Mouse (Mus musculus) liver, embryonic 15.5 days (tissue): ENCODE measurements around the gene Cdc42bpa. TPM values are rescaled to one million over a fixed set of nuclear protein-coding genes. Genes with fewer than 3 reads are reported as not detected.

Source experiments
- ATAC-seq: fragments of 200-750 bp; cut with Nextera tagmentation; 2 replicates; pipeline ENCODE4 v1.8.0; 2017; ENCODE audit warnings: moderate number of reproducible peaks, mild to moderate bottlenecking, moderate library complexity; ENCODE audit not compliant: insufficient read depth
- H3K27ac ChIP-seq: fragments of 300-500 bp; sonication (generic); replicated peaks from 2 replicates; pipeline ENCODE4 v1.5.1; 2015; ENCODE audit warnings: mild to moderate bottlenecking, inconsistent platforms
- H3K27me3 ChIP-seq: fragments of 300-500 bp; sonication (generic); 2 replicates; pipeline ENCODE4 v1.6.1; 2015; ENCODE audit warnings: mild to moderate bottlenecking, inconsistent platforms
- H3K36me3 ChIP-seq: fragments of 300-500 bp; sonication (generic); replicated peaks from 2 replicates; pipeline ENCODE4 v1.6.1; 2015; ENCODE audit warnings: moderate library complexity, mild to moderate bottlenecking, inconsistent platforms
- H3K4me1 ChIP-seq: fragments of 300-500 bp; sonication (generic); replicated peaks from 2 replicates; pipeline ENCODE4 v1.6.1; 2015; ENCODE audit warnings: inconsistent platforms
- H3K4me2 ChIP-seq: fragments of 300-500 bp; sonication (generic); 2 replicates; pipeline ENCODE4 v1.6.1; 2015; ENCODE audit warnings: moderate library complexity, mild to moderate bottlenecking, inconsistent platforms
- H3K4me3 ChIP-seq: fragments of 300-500 bp; sonication (generic); replicated peaks from 2 replicates; pipeline ENCODE4 v1.5.1; 2015; ENCODE audit warnings: mild to moderate bottlenecking, inconsistent platforms
- H3K9ac ChIP-seq: fragments of 300-500 bp; sonication (generic); 2 replicates; pipeline ENCODE4 v1.6.1; 2015; ENCODE audit warnings: moderate library complexity, mild to moderate bottlenecking, inconsistent platforms
- H3K9me3 ChIP-seq: fragments of 300-500 bp; sonication (generic); replicated peaks from 2 replicates; pipeline ENCODE4 v1.6.1; 2016; ENCODE audit warnings: inconsistent platforms
- WGBS: fragments of 180-500 bp; shearing (Covaris S2); methylation state at CpG from one replicate; pipeline ENCODE4 v1.1.7; 2015; ENCODE audit warnings: mixed read lengths; ENCODE audit not compliant: insufficient replicate concordance; 5-methylcytosine and 5-hydroxymethylcytosine counted together
- polyA plus RNA-seq: library from polyadenylated mRNA; unstranded; fragments of >200 nt; fragmentation: Nextera tagmentation; extraction: Ambion mirVana; gene quantifications from 2 replicates; pipeline ENCODE4 v1.2.1, GENCODE M21; 2015

Cdc42bpa gene
- polyA plus RNA-seq, 1 experiment from 2014 or later, result 8.8 TPM

DNA sequence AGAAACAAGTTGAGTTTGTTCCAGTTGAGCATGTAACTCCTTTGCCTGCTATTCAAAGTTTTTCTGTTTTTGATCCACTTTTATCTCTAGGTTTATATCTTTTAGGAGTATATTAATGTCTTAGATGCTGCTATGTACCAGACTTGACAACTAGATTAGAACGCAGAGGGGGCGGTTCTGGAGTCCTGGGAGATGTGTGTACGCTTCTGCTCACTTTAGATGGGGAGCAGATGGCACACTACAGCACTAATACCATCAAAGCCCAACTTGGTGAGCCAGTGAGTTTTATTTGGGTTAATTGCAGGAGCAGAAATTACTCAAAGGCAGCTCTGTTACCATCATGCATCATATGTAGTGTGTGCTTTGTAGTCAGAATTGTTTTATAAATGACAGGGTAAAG is 77.2 kb downstream of the Cdc42bpa start:
- Histone ChIP-seq H3K27me3 (no peaks in the 10 kb centered on the region), H3K9me3 (no peaks in the 10 kb centered on the region), H3K4me2 (no peak overlapping the region), H3K4me3 (no peak overlapping the region), H3K36me3 (peaks cover 6% of the 10 kb centered on the region; the same call in 1 of the 2 replicates), H3K9ac (no peak overlapping the region), H3K27ac (no peak overlapping the region), H3K4me1 (peaks cover 2% of the 10 kb centered on the region; the same call in 1 of the 2 replicates)
- no peak for ATAC-seq
- 90% methylated on average over 3 of the region's 3 CpGs for WGBS

DNA sequence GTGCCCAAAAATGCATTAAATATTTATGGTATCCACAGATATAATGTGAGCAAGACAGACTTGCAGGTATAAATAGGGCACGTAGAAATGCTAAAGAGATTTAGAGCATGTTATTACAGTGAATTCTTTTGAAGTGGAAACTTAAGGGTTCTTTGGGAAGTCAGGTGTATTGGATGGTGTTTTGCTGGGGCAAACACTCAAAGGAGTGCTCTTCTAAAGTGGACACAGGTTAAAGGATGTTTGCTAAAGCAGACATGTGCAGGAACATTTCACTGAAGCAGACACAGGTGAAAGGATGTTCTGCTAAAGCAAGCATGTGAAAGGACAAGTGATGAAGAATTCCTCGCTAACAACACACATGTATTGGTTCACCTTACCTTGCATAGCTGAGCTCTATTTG is 83.9 kb downstream of the Cdc42bpa start:
- Histone ChIP-seq H3K4me3 (no peak overlapping the region), H3K4me1 (no peaks in the 10 kb centered on the region), H3K27me3 (no peaks in the 10 kb centered on the region), H3K27ac (no peak overlapping the region), H3K36me3 (peaks cover 22% of the 10 kb centered on the region), H3K9me3 (no peaks in the 10 kb centered on the region), H3K4me2 (no peak overlapping the region), H3K9ac (no peak overlapping the region)
- WGBS, result 86% methylated on average over 2 of the region's 2 CpGs
- no peak for ATAC-seq

DNA sequence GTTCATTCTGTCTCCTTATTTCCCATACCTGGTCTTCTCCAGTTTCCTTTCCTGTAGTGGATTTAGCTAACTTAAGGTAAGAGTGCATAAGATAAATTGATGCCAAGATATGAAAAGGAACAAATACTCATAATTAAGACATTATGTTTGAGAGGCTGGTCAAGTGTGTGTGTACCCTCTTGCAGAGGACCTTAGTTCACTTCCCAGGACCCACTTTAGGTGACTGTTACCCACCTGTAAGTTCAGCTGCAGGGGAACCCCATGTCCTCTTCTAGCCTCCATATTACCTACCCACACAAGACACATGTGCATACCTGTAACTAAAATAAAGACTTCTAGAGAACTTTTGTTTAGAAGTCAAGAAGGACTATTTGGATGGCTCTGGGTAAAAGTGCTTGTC is 84.9 kb downstream of the Cdc42bpa start:
- ATAC-seq, result no peak
- Histone ChIP-seq H3K9ac (no peak overlapping the region), H3K36me3 (peaks cover 19% of the 10 kb centered on the region), H3K27me3 (no peaks in the 10 kb centered on the region), H3K4me2 (no peak overlapping the region), H3K4me1 (no peaks in the 10 kb centered on the region), H3K27ac (no peak overlapping the region), H3K4me3 (no peak overlapping the region), H3K9me3 (no peaks in the 10 kb centered on the region)

DNA sequence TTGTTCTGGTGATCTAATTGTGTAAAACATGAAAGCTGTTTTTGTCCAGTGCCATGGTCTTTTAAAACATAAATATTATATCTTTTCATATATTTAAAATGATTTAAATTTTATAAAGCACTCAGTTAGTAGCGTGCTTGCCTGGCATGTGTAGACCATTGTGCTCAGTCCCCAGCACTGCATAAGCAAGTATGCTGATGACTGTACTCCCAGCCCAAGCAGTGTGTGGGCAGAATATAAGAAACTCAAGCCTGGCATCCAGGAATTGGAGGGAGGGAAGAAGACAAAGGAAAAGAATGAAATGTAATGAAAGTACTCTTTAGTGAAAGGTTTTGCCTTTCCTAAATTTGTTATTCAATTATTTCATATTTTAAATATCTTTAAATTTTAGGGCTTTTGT is 128.9 kb downstream of the Cdc42bpa start:
- H3K4me1 ChIP-seq, result no peaks in the 10 kb centered on the region
- no peak overlapping the region for H3K4me3 ChIP-seq
- no peak overlapping the region for H3K27ac ChIP-seq
- 86% methylated on average over 1 of the region's 1 CpGs for WGBS
- H3K4me2 ChIP-seq, result no peak overlapping the region
- no peaks in the 10 kb centered on the region for H3K9me3 ChIP-seq
- ATAC-seq, result no peak
- H3K36me3 ChIP-seq, result peaks cover 3% of the 10 kb centered on the region
- no peak overlapping the region for H3K9ac ChIP-seq
- no peaks in the 10 kb centered on the region for H3K27me3 ChIP-seq

DNA sequence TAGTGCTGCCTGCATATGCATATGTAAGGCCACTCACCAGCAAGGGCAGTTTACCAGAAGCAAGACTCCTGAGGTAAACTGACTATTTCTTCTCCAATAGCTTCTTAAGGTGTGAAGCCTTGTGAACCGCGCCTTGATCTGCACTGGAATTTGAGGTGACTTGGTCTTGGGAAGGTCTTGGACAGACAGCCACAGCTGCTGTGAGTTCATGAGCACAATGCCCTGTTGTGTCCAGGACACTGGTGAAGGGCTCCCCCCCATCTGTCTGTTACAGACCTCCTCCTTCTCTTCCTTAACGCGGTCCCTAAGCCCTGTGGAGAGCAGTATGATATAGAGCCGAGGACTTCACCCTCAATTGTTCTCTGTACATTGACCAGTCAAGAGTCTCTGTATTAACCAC is 138.2 kb downstream of the Cdc42bpa start:
- Histone ChIP-seq H3K9me3 (no peaks in the 10 kb centered on the region), H3K4me1 (no peaks in the 10 kb centered on the region), H3K36me3 (peaks cover 29% of the 10 kb centered on the region), H3K27me3 (no peaks in the 10 kb centered on the region), H3K4me3 (no peak overlapping the region), H3K9ac (no peak overlapping the region), H3K27ac (no peak overlapping the region), H3K4me2 (no peak overlapping the region)
- 90% methylated on average over 5 of the region's 5 CpGs for WGBS
- no peak for ATAC-seq

DNA sequence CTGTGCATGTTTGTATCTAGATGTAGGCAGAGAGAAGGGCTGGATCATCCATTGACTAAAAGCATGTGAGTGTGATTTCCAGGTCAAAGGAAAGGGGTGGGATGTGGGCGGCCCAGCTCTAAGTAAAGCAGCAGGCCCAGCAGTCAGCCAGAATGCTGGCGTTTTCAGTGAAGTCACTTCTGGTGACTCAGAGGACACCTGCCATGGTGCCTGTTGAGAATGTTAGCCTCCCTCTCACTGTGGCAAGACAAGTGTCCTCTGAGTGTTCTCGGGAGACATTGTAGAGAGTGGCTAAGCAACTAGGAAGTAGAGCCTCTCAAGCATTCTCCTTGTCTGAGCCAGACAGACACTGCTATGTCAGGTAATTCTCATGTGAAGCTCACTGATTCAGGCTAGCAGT is 144.3 kb downstream of the Cdc42bpa start:
- Histone ChIP-seq H3K9me3 (no peaks in the 10 kb centered on the region), H3K4me2 (no peak overlapping the region), H3K27ac (no peak overlapping the region), H3K27me3 (no peaks in the 10 kb centered on the region), H3K4me3 (no peak overlapping the region), H3K36me3 (peaks cover 14% of the 10 kb centered on the region), H3K4me1 (no peaks in the 10 kb centered on the region), H3K9ac (no peak overlapping the region)
- no peak for ATAC-seq
- 79% methylated on average over 3 of the region's 3 CpGs for WGBS

DNA sequence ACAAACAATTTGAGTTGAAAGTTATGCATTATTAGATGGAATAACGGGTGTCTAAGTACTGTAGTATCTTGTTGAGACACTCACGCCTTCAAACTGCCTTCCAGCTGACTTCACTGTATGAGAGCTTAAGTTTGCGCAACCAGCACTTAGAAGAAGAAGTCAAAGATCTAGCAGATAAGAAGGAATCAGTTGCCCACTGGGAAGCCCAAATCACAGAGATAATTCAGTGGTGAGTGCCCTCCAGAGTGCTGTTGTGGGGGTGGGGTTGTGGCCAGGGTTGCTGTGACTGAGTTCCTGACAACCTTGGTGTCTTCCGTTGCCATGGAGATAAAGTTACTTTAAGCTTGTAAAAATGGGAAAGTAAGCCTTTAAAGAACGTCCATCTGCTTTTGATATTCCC is 148.8 kb downstream of the Cdc42bpa start:
- Histone ChIP-seq H3K4me3 (no peak overlapping the region), H3K4me1 (no peaks in the 10 kb centered on the region), H3K27ac (no peak overlapping the region), H3K9me3 (no peaks in the 10 kb centered on the region), H3K36me3 (peaks cover 14% of the 10 kb centered on the region; the same call in 1 of the 2 replicates), H3K27me3 (no peaks in the 10 kb centered on the region), H3K9ac (no peak overlapping the region), H3K4me2 (no peak overlapping the region)
- ATAC-seq, result no peak
- WGBS, result 34% methylated on average over 5 of the region's 5 CpGs

DNA sequence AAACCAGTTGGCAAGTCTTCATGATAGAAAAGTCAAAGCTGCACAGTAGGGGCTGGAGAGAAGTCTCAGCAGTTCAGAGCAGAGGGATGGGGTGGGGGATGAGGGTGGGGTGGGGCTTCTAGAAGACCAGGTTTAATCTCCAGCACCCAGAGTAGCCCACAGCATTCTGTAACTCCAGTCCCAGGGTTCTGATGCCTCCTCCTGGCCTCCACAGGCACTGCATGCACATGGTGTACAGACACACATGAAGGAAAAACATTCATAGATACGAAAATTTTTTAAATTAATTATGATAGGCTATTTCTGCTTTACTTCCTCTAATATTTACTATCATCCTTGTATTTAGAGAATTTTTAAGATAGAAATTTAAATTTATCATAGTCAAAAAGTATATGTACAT is 156.3 kb downstream of the Cdc42bpa start:
- Histone ChIP-seq H3K27ac (no peak overlapping the region), H3K9me3 (no peaks in the 10 kb centered on the region), H3K4me1 (no peaks in the 10 kb centered on the region), H3K4me2 (no peak overlapping the region), H3K36me3 (peaks cover 22% of the 10 kb centered on the region), H3K27me3 (no peaks in the 10 kb centered on the region), H3K4me3 (no peak overlapping the region), H3K9ac (no peak overlapping the region)
- no peak for ATAC-seq
- WGBS, result 70% methylated on average over 1 of the region's 1 CpGs

DNA sequence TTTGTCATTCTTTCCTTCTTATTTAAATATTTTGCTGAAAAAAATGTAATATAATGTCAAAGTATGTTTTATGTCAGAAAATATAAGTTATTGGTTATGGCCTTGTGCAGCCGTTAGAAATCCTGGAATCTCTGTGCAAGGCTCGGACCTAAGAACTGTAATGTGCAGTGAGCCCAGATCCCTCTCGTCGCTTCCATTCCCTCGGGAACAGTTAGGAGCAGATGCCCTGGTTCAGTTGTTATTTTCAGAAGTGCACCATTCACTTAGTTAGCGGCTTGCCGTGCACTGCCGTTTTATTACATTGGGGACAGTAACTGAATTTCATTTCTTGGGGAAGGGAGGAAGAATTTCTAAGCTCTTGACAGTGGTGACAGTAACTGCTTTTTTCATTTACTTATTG is 158.0 kb downstream of the Cdc42bpa start:
- no peak overlapping the region for H3K4me3 ChIP-seq
- H3K9me3 ChIP-seq, result no peaks in the 10 kb centered on the region
- peaks cover 21% of the 10 kb centered on the region for H3K36me3 ChIP-seq
- no peaks in the 10 kb centered on the region for H3K4me1 ChIP-seq
- H3K27ac ChIP-seq, result no peak overlapping the region
- no peak for ATAC-seq
- no peak overlapping the region for H3K4me2 ChIP-seq
- H3K27me3 ChIP-seq, result no peaks in the 10 kb centered on the region
- H3K9ac ChIP-seq, result no peak overlapping the region
- 90% methylated on average over 8 of the region's 8 CpGs for WGBS

DNA sequence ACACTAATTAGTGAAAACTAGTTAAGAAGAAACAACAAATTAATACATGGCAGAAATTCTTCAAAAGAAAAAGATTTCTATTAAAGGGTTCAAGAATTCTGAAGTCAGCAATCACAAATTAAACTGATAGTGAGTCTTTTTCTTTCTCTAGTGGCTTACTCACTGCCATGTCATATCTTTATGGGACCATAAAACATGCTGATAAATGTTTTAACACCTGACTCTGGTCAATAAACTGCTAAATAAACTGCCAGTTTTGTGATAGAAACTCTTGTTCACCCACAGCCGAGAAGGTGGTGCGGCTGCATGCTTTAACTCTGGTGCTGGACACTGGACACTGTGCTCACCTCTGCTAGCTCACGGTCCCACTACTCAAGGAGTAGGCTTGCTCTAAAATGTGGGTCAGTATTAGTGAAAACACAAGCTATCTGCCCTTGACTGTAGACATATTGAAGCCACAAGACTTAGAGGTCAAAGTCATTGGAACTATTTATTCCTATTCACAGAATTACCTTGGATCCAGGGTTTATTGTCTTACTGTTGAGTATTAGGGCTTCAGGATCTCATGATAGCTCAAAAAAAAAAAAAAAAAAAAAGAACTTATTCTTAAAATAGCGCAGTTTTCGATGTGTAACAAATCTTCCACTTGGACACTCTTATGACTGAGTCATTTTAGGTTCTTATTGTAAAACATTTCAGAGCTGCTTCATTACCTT is 168.0 kb downstream of the Cdc42bpa start:
- WGBS, result 88% methylated on average over 5 of the region's 5 CpGs
- H3K4me1 ChIP-seq, result no peaks in the 10 kb centered on the region
- H3K4me2 ChIP-seq, result no peak overlapping the region
- no peak overlapping the region for H3K9ac ChIP-seq
- H3K36me3 ChIP-seq, result peaks cover 5% of the 10 kb centered on the region; the same call in 1 of the 2 replicates
- no peak for ATAC-seq
- H3K27me3 ChIP-seq, result no peaks in the 10 kb centered on the region
- H3K4me3 ChIP-seq, result no peak overlapping the region
- no peaks in the 10 kb centered on the region for H3K9me3 ChIP-seq
- H3K27ac ChIP-seq, result no peak overlapping the region

DNA sequence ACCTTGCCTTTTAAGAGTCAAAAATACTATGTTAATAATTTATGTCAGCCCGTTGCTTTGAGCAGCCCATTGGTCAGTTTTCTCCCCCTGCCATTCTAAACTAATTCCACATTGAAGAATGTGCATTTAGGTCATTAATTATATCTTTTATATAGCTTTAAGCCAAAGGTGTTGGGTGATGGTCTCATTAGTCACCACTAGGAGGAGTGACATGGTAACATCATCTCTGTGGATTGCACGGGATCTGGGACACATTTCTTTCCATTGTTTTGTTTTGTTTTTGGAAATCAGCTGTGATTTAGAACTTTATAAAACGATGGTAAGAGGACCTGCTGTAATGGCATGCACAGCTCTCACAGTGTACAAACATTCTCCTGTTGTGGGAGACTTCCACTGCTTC is 171.1 kb downstream of the Cdc42bpa start:
- WGBS, result 55% methylated on average over 3 of the region's 3 CpGs
- H3K9ac ChIP-seq, result no peak overlapping the region
- peaks cover 12% of the 10 kb centered on the region; the same call in 1 of the 2 replicates for H3K36me3 ChIP-seq
- ATAC-seq, result no peak
- no peak overlapping the region for H3K4me3 ChIP-seq
- H3K27ac ChIP-seq, result no peak overlapping the region
- no peaks in the 10 kb centered on the region for H3K4me1 ChIP-seq
- no peaks in the 10 kb centered on the region for H3K9me3 ChIP-seq
- H3K4me2 ChIP-seq, result no peak overlapping the region
- H3K27me3 ChIP-seq, result no peaks in the 10 kb centered on the region

DNA sequence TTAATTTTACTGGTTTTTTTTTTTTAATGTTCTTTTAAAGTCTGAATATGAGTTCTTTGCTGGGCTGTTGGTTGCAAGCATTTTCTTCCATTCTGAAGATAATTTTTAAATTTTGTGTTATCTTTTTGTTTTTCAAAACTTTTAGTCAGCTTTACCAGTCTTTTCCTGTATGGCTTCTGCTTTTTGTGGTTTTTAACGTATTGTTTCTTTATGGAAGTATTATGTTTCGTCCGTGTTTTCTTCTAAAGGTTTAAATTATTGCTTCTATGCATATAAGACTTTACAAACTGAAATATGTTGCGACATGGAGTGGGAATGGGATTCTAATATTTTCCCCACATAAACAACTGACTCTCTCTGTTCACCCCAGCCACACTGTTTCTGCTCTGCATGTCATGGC is 171.9 kb downstream of the Cdc42bpa start:
- ATAC-seq, result no peak
- Histone ChIP-seq H3K36me3 (peaks cover 15% of the 10 kb centered on the region), H3K4me3 (no peak overlapping the region), H3K27ac (no peak overlapping the region), H3K4me1 (no peaks in the 10 kb centered on the region), H3K4me2 (no peak overlapping the region), H3K9ac (no peak overlapping the region), H3K27me3 (no peaks in the 10 kb centered on the region), H3K9me3 (no peaks in the 10 kb centered on the region)
- 46% methylated on average over 4 of the region's 4 CpGs for WGBS
